Mouse (Mus musculus) hindbrain, embryonic 16.5 days (tissue): Measurements from ENCODE around the gene Grap2. TPM values are rescaled to one million over a fixed set of nuclear protein-coding genes. Genes with fewer than 3 reads are reported as not detected.

Experiments used
- ATAC-seq: fragments of 200-750 bp; cut with Nextera tagmentation; 2 replicates; pipeline ENCODE4 v1.8.0; 2017; ENCODE audit warnings: moderate TSS enrichment, moderate library complexity
- H3K27ac ChIP-seq: fragments of 300-500 bp; sonication (generic); 2 replicates; pipeline ENCODE4 v1.5.1; 2014; ENCODE audit warnings: low read depth, mild to moderate bottlenecking, control low read depth, low read length, moderate library complexity
- H3K27me3 ChIP-seq: fragments of 300-500 bp; sonication (generic); replicated peaks from 2 replicates; pipeline ENCODE4 v1.6.1; 2014; ENCODE audit warnings: low read length; ENCODE audit not compliant: control insufficient read depth, insufficient read depth
- H3K36me3 ChIP-seq: fragments of 300-500 bp; sonication (generic); 2 replicates; pipeline ENCODE4 v1.6.1; 2014; ENCODE audit warnings: mild to moderate bottlenecking, low read length, moderate library complexity, mixed read lengths; ENCODE audit not compliant: control insufficient read depth, insufficient read depth
- H3K4me1 ChIP-seq: fragments of 300-500 bp; sonication (generic); 2 replicates; pipeline ENCODE4 v1.6.1; 2014; ENCODE audit warnings: low read depth, low read length; ENCODE audit not compliant: control insufficient read depth, insufficient read depth
- H3K4me2 ChIP-seq: fragments of 300-500 bp; sonication (generic); 2 replicates; pipeline ENCODE4 v1.6.1; 2014; ENCODE audit warnings: mild to moderate bottlenecking, low read length, control low read depth, moderate library complexity
- H3K4me3 ChIP-seq: fragments of 300-500 bp; sonication (generic); 2 replicates; pipeline ENCODE4 v1.5.1; 2014; ENCODE audit warnings: mild to moderate bottlenecking, low read length, control low read depth, moderate library complexity
- H3K9ac ChIP-seq: fragments of 300-500 bp; sonication (generic); 2 replicates; pipeline ENCODE4 v1.6.1; 2014; ENCODE audit warnings: low read depth, mild to moderate bottlenecking, control low read depth, low read length, moderate library complexity
- H3K9me3 ChIP-seq: fragments of 300-500 bp; sonication (generic); 2 replicates; pipeline ENCODE4 v1.6.1; 2014; ENCODE audit warnings: mild to moderate bottlenecking, low read length, moderate library complexity; ENCODE audit not compliant: control insufficient read depth
- WGBS: fragments of 180-500 bp; shearing (Covaris S2); extraction: QIAGEN DNeasy Blood & Tissue Kit; methylation state at CpG from one replicate; pipeline ENCODE4 v1.1.7; 2014; 5-methylcytosine and 5-hydroxymethylcytosine counted together
- polyA plus RNA-seq: library from polyadenylated mRNA; unstranded; fragments of >200 nt; fragmentation: Nextera tagmentation; extraction: Ambion mirVana; gene quantifications from 2 replicates; pipeline ENCODE4 v1.2.1, GENCODE M21; 2015

The Grap2 gene
- polyA plus RNA-seq, 1 experiment from 2014 or later: 0.31 TPM

- H3K4me2 ChIP-seq: no peak overlapping the region
- H3K27me3 ChIP-seq: no peaks in the 10 kb centered on the region; the same call in 1 of the 2 replicates
- peaks cover 7% of the 10 kb centered on the region for H3K4me1 ChIP-seq
- 53% methylated on average over 6 of the region's 8 CpGs for WGBS
- H3K9ac ChIP-seq: no peak overlapping the region
- no peaks in the 10 kb centered on the region for H3K9me3 ChIP-seq
- no peak overlapping the region for H3K27ac ChIP-seq
- no peaks in the 10 kb centered on the region for H3K36me3 ChIP-seq
- no peak for ATAC-seq
- no peak overlapping the region for H3K4me3 ChIP-seq
Observed at GRCm38 (mm10) chr15:80620371-80620770, 48.0 kb downstream of the Grap2 start.

GRCm38 (mm10) chr15:80623171-80623837 lies 50.9 kb downstream of the Grap2 start:
- H3K27ac ChIP-seq: no peak overlapping the region
- no peaks in the 10 kb centered on the region for H3K9me3 ChIP-seq
- no peak overlapping the region for H3K4me3 ChIP-seq
- H3K4me2 ChIP-seq: no peak overlapping the region
- H3K27me3 ChIP-seq: no peaks in the 10 kb centered on the region
- H3K9ac ChIP-seq: no peak overlapping the region
- 43% methylated on average over 7 of the region's 8 CpGs for WGBS
- H3K4me1 ChIP-seq: peaks cover 4% of the 10 kb centered on the region
- ATAC-seq: peak; percentile 54
- H3K36me3 ChIP-seq: no peaks in the 10 kb centered on the region

GRCm38 (mm10) chr15:80626472-80626871 lies 54.1 kb downstream of the Grap2 start:
- no peak overlapping the region for H3K4me2 ChIP-seq
- no peak overlapping the region for H3K9ac ChIP-seq
- no peak overlapping the region for H3K4me3 ChIP-seq
- H3K4me1 ChIP-seq: peaks cover 7% of the 10 kb centered on the region
- WGBS: 60% methylated on average over 6 of the region's 6 CpGs
- H3K9me3 ChIP-seq: no peaks in the 10 kb centered on the region
- ATAC-seq: no peak
- no peak overlapping the region for H3K27ac ChIP-seq
- no peaks in the 10 kb centered on the region for H3K27me3 ChIP-seq
- no peaks in the 10 kb centered on the region for H3K36me3 ChIP-seq

- no peak overlapping the region for H3K27ac ChIP-seq
- ATAC-seq: no peak
- no peaks in the 10 kb centered on the region for H3K36me3 ChIP-seq
- H3K4me2 ChIP-seq: no peak overlapping the region
- H3K9me3 ChIP-seq: no peaks in the 10 kb centered on the region
- H3K27me3 ChIP-seq: no peaks in the 10 kb centered on the region
- no peak overlapping the region for H3K9ac ChIP-seq
- H3K4me3 ChIP-seq: no peak overlapping the region
- 66% methylated on average over 7 of the region's 7 CpGs for WGBS
- peaks cover 2% of the 10 kb centered on the region; the same call in 1 of the 2 replicates for H3K4me1 ChIP-seq
Observed at GRCm38 (mm10) chr15:80630147-80630546, 57.8 kb downstream of the Grap2 start.

- Histone ChIP-seq H3K4me3 (no peak overlapping the region), H3K4me1 (peaks cover 2% of the 10 kb centered on the region; the same call in 1 of the 2 replicates), H3K9me3 (no peaks in the 10 kb centered on the region), H3K36me3 (no peaks in the 10 kb centered on the region), H3K27ac (no peak overlapping the region), H3K9ac (no peak overlapping the region), H3K27me3 (no peaks in the 10 kb centered on the region), H3K4me2 (no peak overlapping the region)
- 54% methylated on average over 14 of the region's 14 CpGs for WGBS
- ATAC-seq: no peak
Observed at GRCm38 (mm10) chr15:80630711-80631110, 58.3 kb downstream of the Grap2 start.

GRCm38 (mm10) chr15:80631311-80631710 lies 58.9 kb downstream of the Grap2 start:
- H3K4me2 ChIP-seq: no peak overlapping the region
- H3K9me3 ChIP-seq: no peaks in the 10 kb centered on the region
- ATAC-seq: no peak
- H3K36me3 ChIP-seq: no peaks in the 10 kb centered on the region
- no peaks in the 10 kb centered on the region for H3K27me3 ChIP-seq
- no peak overlapping the region for H3K4me3 ChIP-seq
- 84% methylated on average over 2 of the region's 2 CpGs for WGBS
- no peak overlapping the region for H3K27ac ChIP-seq
- peaks cover 2% of the 10 kb centered on the region; the same call in 1 of the 2 replicates for H3K4me1 ChIP-seq
- no peak overlapping the region for H3K9ac ChIP-seq

- ATAC-seq: no peak
- WGBS: 90% methylated on average over 13 of the region's 13 CpGs
- peaks cover 2% of the 10 kb centered on the region; the same call in 1 of the 2 replicates for H3K4me1 ChIP-seq
- no peaks in the 10 kb centered on the region for H3K27me3 ChIP-seq
- H3K36me3 ChIP-seq: no peaks in the 10 kb centered on the region
- no peak overlapping the region for H3K4me2 ChIP-seq
- H3K4me3 ChIP-seq: no peak overlapping the region
- no peaks in the 10 kb centered on the region for H3K9me3 ChIP-seq
- no peak overlapping the region for H3K27ac ChIP-seq
- H3K9ac ChIP-seq: no peak overlapping the region
Observed at GRCm38 (mm10) chr15:80632280-80632893, 60.0 kb downstream of the Grap2 start.

GRCm38 (mm10) chr15:80634391-80635193 lies 62.2 kb downstream of the Grap2 start:
- H3K9me3 ChIP-seq: no peaks in the 10 kb centered on the region
- H3K4me1 ChIP-seq: peaks cover 2% of the 10 kb centered on the region; the same call in 1 of the 2 replicates
- no peak overlapping the region for H3K4me2 ChIP-seq
- ATAC-seq: no peak
- H3K4me3 ChIP-seq: no peak overlapping the region
- H3K9ac ChIP-seq: no peak overlapping the region
- H3K27ac ChIP-seq: no peak overlapping the region
- H3K27me3 ChIP-seq: no peaks in the 10 kb centered on the region
- no peaks in the 10 kb centered on the region for H3K36me3 ChIP-seq
- WGBS: 63% methylated on average over 11 of the region's 11 CpGs

GRCm38 (mm10) chr15:80636757-80637372 lies 64.5 kb downstream of the Grap2 start:
- ATAC-seq: no peak
- Histone ChIP-seq H3K27ac (no peak overlapping the region), H3K9ac (no peak overlapping the region), H3K4me2 (no peak overlapping the region), H3K36me3 (no peaks in the 10 kb centered on the region), H3K4me3 (no peak overlapping the region), H3K9me3 (no peaks in the 10 kb centered on the region), H3K27me3 (no peaks in the 10 kb centered on the region), H3K4me1 (no peaks in the 10 kb centered on the region)
- 56% methylated on average over 13 of the region's 13 CpGs for WGBS
